Mouse (Mus musculus) neural tube, embryonic 12.5 days (tissue): ENCODE data around the gene Taf5. TPM values are rescaled to one million over a fixed set of nuclear protein-coding genes. Genes with fewer than 3 reads are reported as not detected.

ENCODE experiments used
- polyA plus RNA-seq: library from polyadenylated mRNA; unstranded; fragments of >200 nt; fragmentation: Nextera tagmentation; extraction: Ambion mirVana; gene quantifications from 2 replicates; pipeline ENCODE4 v1.2.1, GENCODE M21; 2016

Gene Taf5
- polyA plus RNA-seq, 1 experiment from 2014 or later, result 12.6 TPM

Other genes starting within 250 kb of the Taf5 start
- 632 and 642 TPM in 2 replicates for gene Ina, start 53.0 kb upstream of the Taf5 start, polyA plus RNA-seq
- gene Nt5c2, start 52.6 kb upstream of the Taf5 start, polyA plus RNA-seq, result 76.9 and 81.5 TPM in 2 replicates
- 33.3 and 34.3 TPM in 2 replicates for gene Pcgf6, start 16.8 kb upstream of the Taf5 start, polyA plus RNA-seq
- gene Usmg5, start 22.9 kb downstream of the Taf5 start, polyA plus RNA-seq, result 1,410 and 1,413 TPM in 2 replicates
- gene Pdcd11, start 23.0 kb downstream of the Taf5 start, polyA plus RNA-seq, result 10.0 and 10.1 TPM in 2 replicates
- 1.9 and 2.0 TPM in 2 replicates for gene Calhm2, start 70.5 kb downstream of the Taf5 start, polyA plus RNA-seq
- not detected in 2 replicates for gene Calhm1, start 76.5 kb downstream of the Taf5 start, polyA plus RNA-seq
- gene Calhm3, start 90.0 kb downstream of the Taf5 start, polyA plus RNA-seq, result not detected in 2 replicates
- gene Neurl1a, start 111.1 kb downstream of the Taf5 start, polyA plus RNA-seq, result 6.3 TPM in 2 replicates